Mouse (Mus musculus) right cerebral cortex, postnatal 25 days (tissue): ENCODE data around the gene Cmc2.

Experiments used
- DNase-seq: peaks from one replicate; pipeline ENCODE4 v3.0.0; 2022

The Cmc2 gene

DNA sequence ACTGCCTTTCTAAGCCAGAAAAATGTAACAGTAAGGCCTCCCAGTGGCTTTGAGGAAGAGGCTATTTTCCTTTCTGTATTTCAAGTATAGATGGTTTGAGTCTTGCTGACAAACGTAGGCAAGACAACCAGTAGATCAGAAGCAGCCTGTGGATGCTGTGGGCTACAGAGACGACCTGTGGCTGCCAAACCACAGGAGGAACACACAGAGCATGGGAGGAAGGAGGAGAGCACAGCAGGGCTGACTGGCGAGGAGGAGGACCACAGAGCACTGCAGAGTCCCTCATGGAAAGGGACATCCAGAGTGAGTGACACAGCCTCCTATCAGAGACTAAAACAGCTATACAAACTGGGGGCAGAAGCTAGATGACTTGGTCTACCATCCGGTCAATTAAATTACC lies 16.0 kb downstream of the Cmc2 start:
- DNase-seq: no peak

DNA sequence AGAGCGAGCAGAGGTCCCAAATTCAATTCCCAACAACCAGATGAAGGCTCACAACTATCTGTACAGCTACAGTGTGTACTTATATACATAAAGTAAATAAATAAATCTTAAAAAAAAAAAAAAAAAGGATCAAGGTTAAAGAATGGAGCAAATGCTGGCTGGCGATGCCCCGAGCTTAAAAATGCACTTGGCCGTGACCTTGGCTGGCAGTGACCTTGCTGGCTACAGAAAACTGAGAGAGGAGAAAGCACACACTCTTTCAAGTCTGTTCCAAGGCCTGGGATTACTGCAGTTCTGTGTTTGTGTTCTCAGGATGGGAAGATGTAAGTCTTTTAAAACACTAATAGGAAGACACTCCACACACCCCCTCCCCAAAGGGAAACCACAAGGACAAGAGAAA lies 16.5 kb downstream of the Cmc2 start:
- DNase-seq: no peak

DNA sequence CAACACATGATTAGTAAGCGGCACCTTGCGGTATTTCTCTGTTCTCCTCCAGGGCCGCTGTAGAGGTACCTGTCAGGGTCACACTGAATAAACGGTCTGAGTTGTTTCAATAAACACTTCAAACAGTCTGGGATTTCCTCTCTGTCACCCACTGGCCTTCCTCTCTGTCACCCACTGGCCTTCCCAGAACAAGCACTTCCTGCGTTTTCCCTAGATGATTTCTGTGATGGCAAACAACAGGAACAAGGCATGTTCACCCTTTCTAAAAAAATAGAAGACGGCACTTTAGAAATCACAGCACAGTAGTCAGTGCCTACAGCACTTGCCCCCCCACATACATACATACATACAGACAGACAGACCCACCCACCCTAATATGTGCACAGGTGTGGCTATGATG lies 25.7 kb downstream of the Cmc2 start:
- DNase-seq: no peak

DNA sequence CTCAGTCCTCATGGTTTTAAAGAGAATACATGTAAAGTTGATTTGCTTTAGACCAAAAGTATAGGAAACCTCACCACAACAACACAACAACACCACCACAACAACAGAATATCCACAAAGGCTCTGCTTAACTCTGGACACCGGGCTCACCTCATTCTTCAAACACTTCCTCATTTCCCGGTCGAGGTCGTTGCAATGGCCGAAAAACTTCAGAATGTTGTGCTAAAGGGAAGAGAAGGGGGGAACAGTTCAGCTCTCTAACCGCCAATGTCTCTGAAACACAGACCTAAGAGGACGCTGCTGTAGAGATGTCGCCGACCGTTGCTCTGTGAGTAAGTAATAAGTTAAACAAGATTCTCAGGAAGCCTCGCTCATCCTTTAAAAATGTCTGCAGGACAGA lies 27.3 kb downstream of the Cmc2 start:
- DNase-seq: no peak

DNA sequence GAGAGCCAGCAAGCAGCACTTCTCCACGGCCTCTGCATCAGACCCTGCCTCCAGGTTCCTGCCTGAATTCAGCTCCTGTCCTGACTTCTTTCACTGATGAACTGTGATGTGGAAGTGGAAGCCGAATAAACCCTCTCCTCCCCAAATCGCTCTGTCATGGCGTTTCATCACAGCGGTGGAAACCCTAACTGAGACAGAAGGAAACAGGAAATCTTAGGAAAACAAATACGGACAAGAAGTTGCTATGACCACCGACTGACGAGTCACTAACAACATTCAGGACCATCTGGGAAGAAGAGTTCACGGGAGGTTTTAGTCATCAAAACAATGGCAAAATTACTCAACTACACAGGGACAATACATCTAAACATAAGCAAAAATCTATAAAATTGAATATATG lies 28.6 kb downstream of the Cmc2 start:
- DNase-seq: no peak

DNA sequence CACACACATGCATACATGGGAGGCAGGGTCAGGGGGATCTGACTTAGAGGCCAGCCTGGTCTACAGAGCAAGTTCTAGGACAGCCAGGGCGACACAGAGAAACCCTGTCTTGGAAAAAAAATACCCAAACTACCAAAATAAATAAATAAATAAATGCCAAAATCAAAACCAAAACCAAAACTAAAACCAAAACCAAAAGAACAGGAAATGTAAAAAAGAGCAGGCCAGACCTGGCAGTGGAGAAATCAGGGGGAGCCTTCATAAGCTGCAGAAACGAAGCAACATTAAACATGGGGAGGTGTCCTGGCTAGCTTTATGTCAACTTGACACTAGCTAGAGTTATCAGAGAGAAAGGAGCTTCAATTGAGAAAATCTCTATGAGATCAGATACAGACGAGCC lies 29.1 kb downstream of the Cmc2 start:
- no peak for DNase-seq

DNA sequence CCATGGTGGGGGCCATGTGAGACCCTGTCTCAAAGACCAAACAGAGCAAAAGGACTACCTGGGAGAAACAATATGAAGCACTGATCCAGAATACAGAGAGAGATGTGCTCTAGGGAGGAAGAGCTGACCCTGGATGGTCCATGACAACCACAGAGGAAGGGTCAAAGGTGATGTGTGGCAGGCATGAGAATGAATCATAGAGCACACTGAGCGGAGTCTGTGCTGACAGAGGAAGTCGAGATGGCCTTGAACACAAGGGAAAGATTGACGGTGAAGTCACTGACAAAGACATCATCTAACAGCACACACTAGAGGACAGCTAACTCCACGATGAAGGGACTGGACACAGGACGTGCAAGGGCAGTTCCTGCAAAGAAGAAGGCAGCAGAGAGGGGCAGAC lies 29.8 kb downstream of the Cmc2 start:
- DNase-seq: no peak

DNA sequence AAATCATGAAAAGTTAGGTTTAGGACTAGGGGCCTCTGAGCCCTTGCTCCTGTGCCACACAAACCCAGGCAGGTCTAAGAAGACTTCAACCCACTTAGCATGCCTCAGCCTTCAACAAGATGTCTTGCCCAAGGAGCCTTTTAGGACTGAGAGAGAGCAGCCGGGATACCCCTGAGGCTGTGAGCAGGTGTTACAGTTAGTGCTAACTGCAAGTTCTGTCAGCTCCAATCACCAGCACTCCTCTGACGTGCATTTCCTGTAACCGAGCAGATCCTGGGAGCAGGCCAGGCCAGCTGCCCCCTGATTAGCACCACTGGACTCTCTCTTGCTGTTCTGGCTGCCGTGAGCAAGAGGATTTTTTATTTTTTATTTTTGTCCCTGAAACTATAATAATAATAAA lies 33.4 kb downstream of the Cmc2 start:
- no peak for DNase-seq

DNA sequence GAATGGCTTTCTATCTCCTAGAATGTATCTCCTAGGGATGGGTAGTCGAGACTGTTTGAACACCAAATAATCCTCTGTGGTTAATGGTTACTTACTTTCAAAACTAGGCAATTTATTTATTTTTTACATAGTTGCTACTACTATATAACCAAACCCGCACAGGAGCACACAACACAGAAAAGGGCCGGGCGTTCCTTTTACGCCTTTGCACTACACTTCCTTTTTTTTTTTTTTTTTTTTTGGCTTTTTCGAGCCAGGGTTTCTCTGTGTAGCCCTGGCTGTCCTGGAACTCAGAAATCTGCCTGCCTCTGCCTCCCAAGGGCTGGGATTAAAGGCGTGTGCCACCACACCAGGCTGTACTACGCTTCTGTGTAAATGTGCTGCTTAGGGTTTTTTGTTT lies 39.9 kb downstream of the Cmc2 start:
- DNase-seq: no peak

DNA sequence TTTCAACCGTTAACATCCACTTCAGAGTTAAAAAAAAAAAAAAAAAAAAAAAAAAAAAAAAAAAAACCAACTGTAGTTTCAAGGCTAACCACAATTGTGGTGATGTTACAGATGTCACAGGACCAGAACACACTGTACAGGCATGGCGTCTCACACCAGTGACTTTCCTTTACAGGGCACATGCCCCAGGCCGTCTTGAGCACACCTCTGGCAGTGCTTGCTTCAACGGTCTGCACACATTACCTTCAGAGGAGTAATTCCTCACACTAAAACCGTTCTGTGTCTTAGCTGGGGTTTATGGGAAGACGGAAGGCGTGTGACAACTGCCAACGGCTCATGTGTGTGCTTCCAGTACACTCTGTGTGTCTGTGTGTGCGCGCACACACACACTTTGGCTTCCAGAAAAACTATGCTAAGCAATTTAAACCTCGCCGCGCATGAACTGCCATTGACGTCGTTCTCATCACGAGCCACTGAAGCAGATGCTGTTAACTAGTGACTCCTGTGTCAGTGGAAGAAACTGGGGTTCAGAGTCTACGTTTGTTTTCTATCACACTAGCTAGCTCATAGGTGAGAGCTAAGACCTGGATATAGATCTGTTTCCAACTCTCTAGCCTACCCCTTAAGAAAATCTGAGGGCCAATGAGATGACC lies 45.3 kb downstream of the Cmc2 start:
- DNase-seq: no peak

DNA sequence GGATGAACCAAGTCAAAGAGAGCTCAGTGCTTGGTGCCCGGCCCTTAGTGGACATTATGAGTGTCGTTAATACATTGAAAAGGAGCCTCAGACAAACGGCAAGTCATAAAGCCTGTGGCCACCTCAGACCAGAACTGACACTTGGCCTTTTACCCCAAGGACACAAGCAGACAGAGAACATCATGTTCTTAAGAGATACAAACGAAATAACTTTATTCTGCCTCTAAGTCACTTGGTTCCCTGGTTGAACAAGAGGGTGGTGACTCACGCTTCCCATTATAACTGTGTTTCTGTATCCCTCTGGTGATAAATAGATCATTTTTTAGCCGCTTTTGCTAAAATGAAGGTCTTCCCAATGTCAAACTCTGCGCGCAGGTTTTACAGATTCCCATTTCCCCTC lies 47.3 kb downstream of the Cmc2 start:
- no peak for DNase-seq

DNA sequence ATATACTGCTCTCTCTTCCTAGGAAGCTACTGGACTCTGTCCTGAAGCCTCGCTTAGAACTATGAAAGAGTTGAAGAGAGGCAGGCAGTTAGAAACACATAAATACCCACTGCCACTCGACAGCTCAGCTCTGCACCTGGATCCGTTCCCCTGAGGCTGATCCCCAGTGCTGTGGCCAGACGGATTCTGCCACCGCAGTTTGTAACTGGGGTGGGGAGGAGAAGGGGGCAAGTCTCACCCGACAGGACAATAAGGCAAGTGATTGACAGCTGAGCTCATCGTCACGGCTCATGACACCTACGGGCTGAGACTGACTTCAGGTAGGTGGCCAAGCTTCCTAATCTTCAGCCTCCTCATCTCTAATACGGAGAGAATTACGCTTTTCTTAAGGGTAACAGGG lies 47.7 kb downstream of the Cmc2 start:
- no peak for DNase-seq

DNA sequence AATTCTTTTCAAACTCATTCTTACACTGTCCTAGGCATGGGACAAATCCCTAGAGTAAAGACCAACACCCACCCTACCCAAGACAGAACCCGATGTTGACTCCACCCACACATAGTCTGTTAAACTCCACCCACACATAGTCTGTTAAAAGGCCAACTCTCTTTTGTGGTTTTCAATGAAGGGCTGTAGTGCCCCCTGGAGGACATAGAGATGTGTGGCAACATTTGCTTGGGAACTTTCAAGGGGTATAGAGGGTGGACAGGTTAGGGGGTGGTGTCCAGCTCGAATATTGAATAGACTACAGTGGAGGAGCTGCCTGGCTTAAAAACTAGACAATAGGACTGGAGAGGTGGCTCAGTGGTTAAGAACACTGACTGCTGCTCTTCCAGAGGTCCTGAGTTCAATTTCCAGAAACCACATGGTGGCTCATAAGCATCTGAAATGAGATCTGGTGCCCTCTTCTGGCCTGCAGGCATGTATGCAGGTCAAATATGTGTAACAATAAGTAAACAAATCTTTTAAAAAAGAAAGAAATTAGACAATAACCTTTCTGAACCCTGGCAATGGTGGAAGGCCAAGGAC lies 48.4 kb downstream of the Cmc2 start:
- no peak for DNase-seq

DNA sequence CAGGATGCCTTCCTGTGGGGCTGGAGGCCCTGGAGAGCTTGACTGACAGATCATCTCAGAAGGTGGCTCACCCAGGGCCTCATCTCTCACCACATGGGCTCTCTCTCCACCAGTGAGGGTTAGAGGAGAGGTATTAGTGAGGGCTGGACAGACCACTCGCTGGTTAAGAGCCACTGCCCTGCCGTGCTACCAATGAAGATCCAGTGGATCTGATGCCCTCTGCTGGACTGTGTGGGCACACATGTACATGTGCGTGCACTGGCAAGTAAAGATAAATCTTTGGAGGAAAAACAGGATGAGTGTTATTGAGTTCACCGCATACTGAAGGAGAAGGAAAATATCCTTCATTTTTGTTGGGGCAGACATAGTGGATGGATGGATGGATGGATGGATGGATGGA lies 52.6 kb downstream of the Cmc2 start:
- DNase-seq: peak; percentile 20

DNA sequence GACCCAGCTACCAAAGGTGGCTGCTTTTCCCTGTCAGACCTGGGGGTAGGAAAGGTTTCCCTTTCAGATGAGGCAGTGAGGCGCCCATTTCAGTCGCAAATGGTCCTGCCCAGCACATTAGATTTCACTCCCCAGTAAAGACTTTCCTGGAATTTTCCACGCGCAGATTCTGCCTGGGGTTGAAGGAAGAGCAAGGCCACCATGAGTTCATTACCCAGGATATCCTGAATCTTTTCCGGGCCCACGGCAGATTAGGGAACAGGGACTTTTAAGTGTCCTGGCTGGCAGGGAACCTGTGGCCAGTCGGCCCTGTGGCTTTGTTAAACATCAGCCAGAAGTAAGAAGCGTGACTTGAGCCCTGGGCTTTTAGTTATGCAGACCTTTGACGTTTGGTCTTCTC lies 53.9 kb downstream of the Cmc2 start:
- no peak for DNase-seq

DNA sequence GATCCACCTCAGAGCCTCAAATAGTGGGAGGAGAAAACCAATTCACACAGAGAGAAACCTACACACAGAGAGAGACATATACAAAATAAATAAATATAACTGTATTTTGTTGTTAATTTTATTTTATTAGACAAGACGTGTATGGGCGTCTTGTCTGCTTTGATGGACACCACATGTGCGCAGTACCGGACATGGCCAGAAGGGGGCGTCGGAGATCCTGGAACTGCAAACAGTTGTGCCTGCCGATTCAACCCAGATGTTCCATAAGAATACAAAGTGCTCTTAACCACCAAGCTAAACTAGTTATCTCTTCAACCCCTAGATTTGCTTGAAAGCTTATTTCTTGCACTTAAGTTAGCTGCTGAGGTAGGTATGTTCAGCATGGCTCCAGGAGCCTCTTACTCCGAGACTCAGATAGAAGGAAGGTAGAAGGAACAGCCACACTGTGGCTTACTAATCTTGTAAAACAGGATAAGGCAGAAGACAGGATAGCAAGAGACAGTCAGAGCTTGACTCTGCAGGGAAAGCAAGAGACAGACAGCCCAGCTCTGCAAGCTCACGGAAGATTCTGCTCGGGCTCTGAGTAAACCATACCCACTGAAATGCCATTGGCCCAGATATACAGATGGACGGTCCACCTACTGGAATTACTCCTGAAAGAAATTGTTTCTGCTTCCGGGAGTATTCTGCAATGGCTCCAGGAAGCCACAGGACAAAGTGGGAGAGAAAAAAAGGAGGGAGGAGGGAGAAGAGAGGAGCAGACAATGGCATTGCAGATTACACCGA lies 54.9 kb downstream of the Cmc2 start:
- DNase-seq: no peak

DNA sequence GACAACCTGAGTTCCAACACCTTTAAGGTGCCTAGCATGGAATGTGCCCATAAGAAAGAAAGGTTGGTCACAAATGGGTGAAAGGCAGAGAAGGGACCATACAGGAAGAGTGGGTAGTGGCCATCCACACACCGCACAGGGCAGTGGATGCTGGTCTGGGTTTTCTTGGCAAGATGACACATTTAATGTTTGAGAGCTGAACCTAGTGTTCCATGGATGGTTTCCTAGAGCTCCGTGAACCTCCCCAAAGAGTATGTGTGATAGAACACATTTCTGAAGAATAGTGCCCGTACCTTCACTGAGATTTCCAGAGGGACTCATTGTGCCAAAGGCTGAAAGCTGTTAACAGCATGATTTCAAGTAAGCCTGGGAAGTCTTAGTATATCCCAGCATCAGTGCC lies 56.7 kb downstream of the Cmc2 start:
- no peak for DNase-seq

DNA sequence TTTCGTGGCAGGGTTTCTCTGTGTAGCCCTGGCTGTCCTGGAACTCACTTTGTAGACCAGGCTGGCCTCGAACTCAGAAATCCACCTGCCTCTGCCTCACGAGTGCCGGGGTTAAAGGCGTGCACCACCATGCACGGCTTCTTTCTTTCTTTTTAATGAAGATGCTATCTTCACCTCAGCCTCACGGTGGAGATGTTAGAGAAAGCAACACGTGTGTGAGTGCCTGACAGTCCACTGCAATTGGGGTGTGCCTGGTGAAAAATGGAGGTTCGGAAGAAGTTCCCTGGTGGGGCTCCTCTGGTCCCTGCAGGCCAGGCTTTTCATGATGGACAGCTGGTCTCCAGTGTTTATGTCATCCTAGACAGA lies 57.2 kb downstream of the Cmc2 start:
- DNase-seq: no peak

DNA sequence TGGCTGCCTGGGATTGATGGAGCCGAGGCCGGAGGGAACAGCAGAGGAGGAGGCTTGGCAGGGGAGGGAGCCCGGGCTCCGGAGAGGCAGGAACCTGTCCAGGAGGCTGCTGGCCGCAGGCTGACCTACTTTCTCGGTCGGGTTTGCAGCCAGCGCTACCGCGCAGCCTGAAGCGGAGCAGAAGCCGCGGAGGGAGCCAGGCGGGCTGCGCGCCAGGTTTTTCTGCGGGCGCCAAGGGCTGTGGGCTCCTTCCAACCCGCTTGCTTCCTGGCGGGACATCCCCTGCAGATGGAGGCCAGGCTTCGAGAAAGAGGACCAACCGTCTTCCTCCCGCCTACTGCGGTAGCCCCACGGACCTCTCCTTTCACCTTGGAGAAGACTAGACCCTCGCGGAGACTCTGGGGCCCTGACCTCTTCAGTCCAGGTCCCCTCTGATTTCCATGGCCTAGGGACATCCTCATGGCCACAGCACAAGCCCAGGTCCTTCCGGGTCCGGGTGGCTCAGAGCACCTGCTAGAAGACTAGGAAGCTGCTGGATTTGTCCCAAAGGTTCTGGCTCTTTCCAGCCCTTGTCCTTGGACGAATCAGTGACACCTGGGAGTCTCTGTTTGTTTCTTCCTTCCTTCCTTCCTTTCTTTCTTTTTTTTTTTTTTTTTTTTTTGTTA lies 57.8 kb downstream of the Cmc2 start:
- peak; percentile 68 for DNase-seq

DNA sequence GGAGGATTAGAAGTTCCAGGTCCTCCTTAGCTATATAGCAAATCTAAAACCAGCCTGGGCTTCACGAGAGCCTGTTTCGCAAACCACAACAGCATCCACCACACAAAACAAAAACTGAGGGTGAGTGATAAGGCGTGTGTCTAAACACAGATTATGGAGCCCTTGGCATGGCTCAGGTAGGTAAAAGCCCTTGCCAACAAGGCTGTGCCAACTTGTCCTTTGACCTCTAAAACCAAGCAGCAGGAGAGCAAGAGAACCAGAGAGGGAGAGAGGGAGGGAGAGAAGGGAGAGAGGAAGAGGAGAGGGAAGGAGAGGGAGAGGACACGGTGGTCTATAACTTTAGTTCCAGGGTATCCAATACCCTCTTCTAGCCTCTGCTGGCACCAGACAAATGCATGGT lies 59.1 kb downstream of the Cmc2 start:
- DNase-seq: no peak

DNA sequence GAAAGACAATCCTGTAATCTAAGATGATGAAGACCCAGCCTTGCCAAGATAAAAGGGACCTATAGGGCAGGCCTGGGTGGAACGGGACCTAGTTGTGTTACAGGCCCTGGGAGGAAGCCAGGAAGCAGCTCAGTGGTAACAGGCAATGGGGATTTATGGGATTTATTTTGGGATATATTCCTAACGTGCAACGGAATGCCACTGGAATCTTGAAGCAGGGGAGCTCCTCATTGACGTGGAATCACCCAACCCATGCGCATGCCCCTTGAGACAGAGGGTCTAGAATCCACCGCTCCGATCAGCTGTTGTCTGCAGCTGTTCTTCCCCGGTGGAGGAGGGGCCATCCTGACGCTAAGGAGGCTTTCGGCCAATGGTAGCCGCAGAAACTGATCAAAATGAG lies 69.2 kb downstream of the Cmc2 start:
- DNase-seq: no peak

DNA sequence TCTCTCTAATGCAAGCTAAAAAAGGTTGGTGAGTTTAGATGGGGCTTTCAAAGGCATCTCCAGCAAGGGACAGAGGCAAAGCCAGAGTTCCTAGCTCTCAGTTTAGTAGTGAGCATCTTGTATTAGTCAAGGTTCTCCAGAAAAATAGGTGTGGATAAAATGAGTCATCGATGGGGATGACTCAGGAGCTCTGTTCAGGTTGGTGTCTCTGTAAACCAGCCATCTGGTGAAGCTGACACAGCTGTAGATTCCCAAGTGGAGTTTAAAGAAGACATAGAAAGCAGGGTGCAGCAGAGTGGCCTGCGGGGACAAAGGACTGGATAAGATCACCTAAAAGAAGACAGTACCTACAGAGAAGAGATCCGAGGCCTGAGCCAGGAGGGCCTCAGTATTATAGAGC lies 73.2 kb downstream of the Cmc2 start:
- no peak for DNase-seq

DNA sequence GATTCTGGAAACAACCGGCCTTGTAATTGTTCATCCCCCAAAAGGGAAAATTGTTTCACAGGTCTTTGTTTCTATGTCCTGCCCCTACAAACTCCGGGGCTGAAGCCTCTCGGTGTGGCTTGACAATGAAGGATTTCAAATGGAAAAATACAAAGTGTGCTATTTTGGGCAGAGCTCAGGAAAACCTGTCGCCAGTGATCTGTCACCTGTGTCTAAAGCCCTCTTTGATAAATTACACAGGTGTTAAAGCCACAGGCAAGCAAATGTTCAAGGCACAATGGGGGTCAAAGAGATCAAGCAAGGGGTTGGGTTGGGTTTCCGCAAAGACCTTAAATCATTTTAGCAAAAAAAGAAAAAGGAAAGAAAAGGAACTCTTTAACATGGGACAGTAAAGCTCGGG lies 78.6 kb downstream of the Cmc2 start:
- no peak for DNase-seq
